Mouse (Mus musculus): ENCODE results near the gene Tmem229b. TPM values are rescaled to one million over a fixed set of nuclear protein-coding genes. Genes with fewer than 3 reads are reported as not detected.

Gene Tmem229b
- polyA plus RNA-seq (2015; fragmentation: Nextera tagmentation; extraction: Ambion mirVana): 6.7 and 9.5 TPM in 2 replicates

DNA sequence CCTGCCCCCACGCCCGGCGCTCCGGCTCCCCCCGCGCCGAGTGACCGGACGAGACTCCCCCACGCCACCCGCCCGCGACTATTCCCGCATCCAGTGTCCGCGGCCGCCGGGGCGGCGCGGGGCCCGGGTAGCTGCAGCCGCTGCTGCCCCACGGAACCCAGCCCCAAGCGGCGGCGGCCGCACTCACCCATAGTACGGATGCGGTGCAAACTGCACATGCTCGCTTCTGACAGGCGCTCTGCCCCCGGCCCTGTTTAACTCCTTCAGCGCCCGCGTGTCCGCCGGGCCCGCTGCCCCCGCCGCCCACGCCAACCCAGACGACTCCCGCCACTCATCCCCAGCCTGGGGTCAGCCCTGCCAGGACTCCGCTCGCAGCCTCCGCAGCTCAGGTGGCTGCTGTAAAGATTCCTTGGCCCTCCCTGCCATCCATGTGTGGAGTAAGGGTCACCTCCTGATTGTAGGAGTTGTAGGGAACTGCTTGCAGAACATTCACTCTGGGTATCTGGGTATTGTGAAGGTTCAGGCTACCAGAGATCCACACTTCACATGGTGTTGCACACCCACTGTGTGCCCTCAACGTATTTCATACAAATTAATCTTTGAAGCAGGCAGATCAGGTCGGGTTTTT lies at the start of gene Tmem229b:
Tmem229b (minus strand) TSS at position 502 of the 628 bp plus-strand sequence.
- WGBS: 2% methylated on average over 36 of the region's 49 CpGs
- ATAC-seq (ENCODE audit: low read depth): peak; percentile 85
- H3K27ac ChIP-seq (ENCODE audit: low read length): peak within 1 kb of the TSS; percentile 32; the same call in 1 of the 2 replicates

DNA sequence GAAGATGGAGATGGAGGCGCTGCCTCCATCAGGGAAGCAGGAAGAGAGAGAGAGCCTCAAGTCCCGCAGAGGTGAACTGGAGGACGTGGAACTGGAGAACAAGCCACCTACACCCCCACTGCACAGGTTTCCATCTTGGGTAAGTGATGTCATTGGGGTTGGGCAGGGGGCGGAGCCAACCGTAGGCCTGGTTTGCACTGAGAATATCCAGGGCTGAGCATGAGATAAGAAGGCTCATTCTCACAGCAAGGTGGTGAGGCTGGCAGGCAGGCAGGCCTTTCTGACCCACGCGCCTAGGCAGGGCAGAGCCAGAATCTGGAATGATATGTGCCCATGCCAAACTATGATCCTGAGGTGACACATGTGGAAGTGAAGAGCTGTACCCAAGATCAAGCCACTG lies 47.8 kb upstream of the Tmem229b start:
- Histone ChIP-seq H3K36me3 (ENCODE audit: control insufficient read depth, insufficient read depth, low read length) (peaks cover 7% of the 10 kb centered on the region; the same call in 1 of the 2 replicates), H3K4me3 (ENCODE audit: low read length) (no peak overlapping the region), H3K9ac (ENCODE audit: low read length) (no peak overlapping the region), H3K27ac (ENCODE audit: low read length) (no peak overlapping the region), H3K9me3 (ENCODE audit: control insufficient read depth, low read length) (no peaks in the 10 kb centered on the region), H3K27me3 (ENCODE audit: control insufficient read depth, insufficient read depth, low read depth, low read length) (no peaks in the 10 kb centered on the region), H3K4me1 (replicated peaks; ENCODE audit: control insufficient read depth, insufficient read depth, low read length) (no peaks in the 10 kb centered on the region), H3K4me2 (ENCODE audit: low read depth, low read length) (no peak overlapping the region)
- ATAC-seq (ENCODE audit: low read depth): 0 out of 2 replicates have a peak, but pooled peaks have one; percentile 23
- 82% methylated on average over 7 of the region's 7 CpGs for WGBS

More for the DNA sequence above, at the start of gene Tmem229b:
- H3K4me2 ChIP-seq (ENCODE audit: low read depth, low read length): peak within 1 kb of the TSS; percentile 87
- peaks cover 4% of the 10 kb centered on the region for H3K4me1 ChIP-seq (replicated peaks; ENCODE audit: control insufficient read depth, insufficient read depth, low read length)
- no peaks in the 10 kb centered on the region; the same call in 1 of the 2 replicates for H3K27me3 ChIP-seq (ENCODE audit: control insufficient read depth, insufficient read depth, low read depth, low read length)
- H3K4me3 ChIP-seq (ENCODE audit: low read length): peak within 1 kb of the TSS; percentile 90
- H3K9me3 ChIP-seq (ENCODE audit: control insufficient read depth, low read length): no peaks in the 10 kb centered on the region
- no peaks in the 10 kb centered on the region for H3K36me3 ChIP-seq (ENCODE audit: control insufficient read depth, insufficient read depth, low read length)
- H3K9ac ChIP-seq (ENCODE audit: low read length): peak within 1 kb of the TSS; percentile 81

DNA sequence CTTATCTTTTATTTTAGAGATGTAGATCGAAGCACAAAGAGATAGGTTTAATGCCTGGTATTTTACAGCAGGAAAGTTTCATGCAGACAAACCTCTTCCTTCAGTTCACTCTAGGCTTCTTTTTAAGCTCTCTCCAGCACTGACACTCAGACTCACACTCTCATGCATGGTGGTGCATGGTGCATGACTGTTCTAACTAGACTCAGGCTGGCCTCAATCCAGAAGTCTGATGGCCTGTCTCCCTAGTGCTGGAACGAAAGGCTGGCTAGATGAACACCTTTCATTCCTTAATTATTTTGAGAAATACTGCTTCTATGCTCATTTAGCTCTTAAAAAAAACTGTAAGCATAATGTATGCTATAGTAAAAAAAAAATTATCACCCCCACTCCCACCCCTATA lies 44.6 kb upstream of the Tmem229b start:
- Histone ChIP-seq H3K36me3 (ENCODE audit: control insufficient read depth, insufficient read depth, low read length) (peaks cover 7% of the 10 kb centered on the region; the same call in 1 of the 2 replicates), H3K4me2 (ENCODE audit: low read depth, low read length) (no peak overlapping the region), H3K27ac (ENCODE audit: low read length) (no peak overlapping the region), H3K9ac (ENCODE audit: low read length) (no peak overlapping the region), H3K9me3 (ENCODE audit: control insufficient read depth, low read length) (no peaks in the 10 kb centered on the region), H3K27me3 (ENCODE audit: control insufficient read depth, insufficient read depth, low read depth, low read length) (no peaks in the 10 kb centered on the region), H3K4me1 (replicated peaks; ENCODE audit: control insufficient read depth, insufficient read depth, low read length) (no peaks in the 10 kb centered on the region), H3K4me3 (ENCODE audit: low read length) (no peak overlapping the region)
- no peak for ATAC-seq (ENCODE audit: low read depth)
- whole genome bisulfite sequencing: 80% methylated on average over 2 of the region's 2 CpGs

DNA sequence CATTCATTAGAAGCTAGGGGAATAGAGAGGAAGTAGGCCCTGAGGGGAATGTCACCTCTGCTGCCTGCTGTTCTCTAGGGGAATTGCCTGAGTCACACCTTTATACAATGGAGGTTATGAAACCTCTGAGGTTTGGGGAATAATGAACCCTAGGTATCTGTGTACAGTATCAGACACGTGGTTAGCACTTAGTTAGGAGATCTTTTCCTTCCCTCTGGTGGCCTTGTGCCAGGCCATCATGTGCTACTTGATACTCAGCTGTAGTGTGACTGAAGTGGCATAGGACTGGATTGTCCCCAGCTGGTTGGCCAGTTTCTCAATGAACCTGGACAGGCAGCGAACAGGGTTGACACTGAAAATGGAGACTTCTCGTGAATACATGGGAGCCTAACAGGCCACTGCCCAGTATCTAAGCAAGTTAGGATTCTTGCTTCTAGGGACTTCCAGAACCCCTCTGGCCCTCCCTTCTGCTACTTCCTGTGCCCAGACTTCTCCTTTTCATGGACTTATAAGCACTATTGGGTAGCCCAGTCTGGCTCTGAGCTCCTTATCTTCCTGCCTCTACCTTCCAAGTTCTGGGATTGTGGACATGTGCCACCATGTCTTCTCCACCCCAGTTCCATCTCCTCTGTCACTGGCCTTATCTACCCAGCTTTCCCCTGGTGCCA lies 43.3 kb upstream of the Tmem229b start:
- H3K4me3 ChIP-seq (ENCODE audit: low read length): no peak overlapping the region
- H3K4me2 ChIP-seq (ENCODE audit: low read depth, low read length): no peak overlapping the region
- no peak overlapping the region for H3K27ac ChIP-seq (ENCODE audit: low read length)
- WGBS: 62% methylated on average over 3 of the region's 3 CpGs
- peaks cover 7% of the 10 kb centered on the region; the same call in 1 of the 2 replicates for H3K36me3 ChIP-seq (ENCODE audit: control insufficient read depth, insufficient read depth, low read length)
- H3K9ac ChIP-seq (ENCODE audit: low read length): no peak overlapping the region
- H3K27me3 ChIP-seq (ENCODE audit: control insufficient read depth, insufficient read depth, low read depth, low read length): no peaks in the 10 kb centered on the region
- peak; percentile 82 for ATAC-seq (ENCODE audit: low read depth)
- H3K9me3 ChIP-seq (ENCODE audit: control insufficient read depth, low read length): no peaks in the 10 kb centered on the region
- no peaks in the 10 kb centered on the region for H3K4me1 ChIP-seq (replicated peaks; ENCODE audit: control insufficient read depth, insufficient read depth, low read length)

DNA sequence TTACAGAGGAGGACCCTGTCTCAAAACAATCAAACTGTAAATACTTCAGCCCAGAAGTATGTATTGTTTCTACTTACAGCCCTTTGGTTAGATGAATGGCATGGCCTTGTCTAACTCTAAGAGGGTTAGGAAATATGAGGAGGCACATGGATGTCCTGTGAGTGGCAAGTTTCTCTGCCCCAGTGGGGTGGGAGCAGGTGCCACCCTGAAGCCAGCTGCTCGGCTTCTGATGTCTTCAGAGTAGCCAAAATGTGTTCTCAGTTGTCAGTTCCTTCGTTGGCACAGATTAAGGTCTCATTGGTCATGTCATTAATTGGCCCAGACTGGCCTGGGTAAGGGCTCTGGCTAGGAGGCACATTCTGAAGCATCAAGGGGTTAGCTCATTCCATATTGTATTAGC lies 42.4 kb upstream of the Tmem229b start:
- 67% methylated on average over 2 of the region's 2 CpGs for WGBS

DNA sequence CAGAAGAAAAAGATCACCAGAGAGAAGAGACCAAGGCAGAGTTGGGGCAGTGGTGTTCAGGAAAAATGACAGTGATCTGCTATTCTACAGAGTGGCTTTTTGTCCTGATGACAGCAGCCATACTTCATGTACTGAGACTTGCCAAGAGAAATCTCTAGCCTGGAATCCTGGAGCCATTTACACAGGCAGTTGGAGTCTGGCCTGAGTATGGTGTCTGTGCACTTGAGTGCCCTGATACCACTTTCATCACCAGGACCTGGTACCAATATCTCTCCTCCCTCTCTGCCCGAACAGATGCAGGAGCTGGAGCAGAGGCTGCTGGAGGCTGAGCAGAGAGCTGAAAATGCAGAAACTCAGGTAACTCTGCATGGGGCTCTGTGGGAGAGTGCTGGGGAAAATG lies 41.5 kb upstream of the Tmem229b start:
- no peak for ATAC-seq (ENCODE audit: low read depth)
- no peaks in the 10 kb centered on the region; the same call in 1 of the 2 replicates for H3K36me3 ChIP-seq (ENCODE audit: control insufficient read depth, insufficient read depth, low read length)
- H3K9me3 ChIP-seq (ENCODE audit: control insufficient read depth, low read length): no peaks in the 10 kb centered on the region
- no peak overlapping the region for H3K4me2 ChIP-seq (ENCODE audit: low read depth, low read length)
- no peaks in the 10 kb centered on the region for H3K4me1 ChIP-seq (replicated peaks; ENCODE audit: control insufficient read depth, insufficient read depth, low read length)
- no peaks in the 10 kb centered on the region for H3K27me3 ChIP-seq (ENCODE audit: control insufficient read depth, insufficient read depth, low read depth, low read length)
- WGBS: 100% methylated on average over 1 of the region's 1 CpGs
- H3K27ac ChIP-seq (ENCODE audit: low read length): no peak overlapping the region
- no peak overlapping the region for H3K9ac ChIP-seq (ENCODE audit: low read length)
- H3K4me3 ChIP-seq (ENCODE audit: low read length): no peak overlapping the region

More for the DNA sequence above, 42.4 kb upstream of the Tmem229b start:
- Histone ChIP-seq H3K4me2 (ENCODE audit: low read depth, low read length) (no peak overlapping the region), H3K27me3 (ENCODE audit: control insufficient read depth, insufficient read depth, low read depth, low read length) (no peaks in the 10 kb centered on the region), H3K27ac (ENCODE audit: low read length) (no peak overlapping the region), H3K9me3 (ENCODE audit: control insufficient read depth, low read length) (no peaks in the 10 kb centered on the region), H3K4me3 (ENCODE audit: low read length) (no peak overlapping the region), H3K36me3 (ENCODE audit: control insufficient read depth, insufficient read depth, low read length) (peaks cover 3% of the 10 kb centered on the region; the same call in 1 of the 2 replicates), H3K4me1 (replicated peaks; ENCODE audit: control insufficient read depth, insufficient read depth, low read length) (no peaks in the 10 kb centered on the region), H3K9ac (ENCODE audit: low read length) (no peak overlapping the region)
- no peak for ATAC-seq (ENCODE audit: low read depth)

DNA sequence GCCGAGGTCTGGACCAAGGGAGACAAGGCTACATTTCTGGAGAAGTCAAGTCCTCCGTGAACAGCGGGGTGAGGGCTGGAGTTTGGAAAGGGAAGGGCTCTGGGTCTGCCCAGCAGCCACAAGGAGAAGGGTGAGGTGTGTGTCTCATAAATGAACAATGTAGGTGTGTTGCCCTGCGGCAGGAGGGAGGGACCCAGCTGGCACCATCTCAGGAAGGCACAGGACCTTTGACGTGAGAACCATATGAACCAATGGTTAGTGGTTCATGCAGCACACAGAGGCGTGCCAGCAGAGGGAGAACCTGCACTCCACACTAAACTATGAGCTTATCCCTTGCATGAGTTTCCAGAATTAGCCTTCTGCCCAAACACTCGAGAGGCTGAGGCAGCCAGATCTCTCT lies 39.8 kb upstream of the Tmem229b start:
- no peaks in the 10 kb centered on the region for H3K27me3 ChIP-seq (ENCODE audit: control insufficient read depth, insufficient read depth, low read depth, low read length)
- no peaks in the 10 kb centered on the region for H3K9me3 ChIP-seq (ENCODE audit: control insufficient read depth, low read length)
- H3K4me2 ChIP-seq (ENCODE audit: low read depth, low read length): no peak overlapping the region
- 87% methylated on average over 7 of the region's 7 CpGs for WGBS
- peaks cover 2% of the 10 kb centered on the region for H3K36me3 ChIP-seq (ENCODE audit: control insufficient read depth, insufficient read depth, low read length)
- ATAC-seq (ENCODE audit: low read depth): no peak
- H3K27ac ChIP-seq (ENCODE audit: low read length): no peak overlapping the region
- no peak overlapping the region for H3K9ac ChIP-seq (ENCODE audit: low read length)
- no peak overlapping the region for H3K4me3 ChIP-seq (ENCODE audit: low read length)
- H3K4me1 ChIP-seq (replicated peaks; ENCODE audit: control insufficient read depth, insufficient read depth, low read length): no peaks in the 10 kb centered on the region

DNA sequence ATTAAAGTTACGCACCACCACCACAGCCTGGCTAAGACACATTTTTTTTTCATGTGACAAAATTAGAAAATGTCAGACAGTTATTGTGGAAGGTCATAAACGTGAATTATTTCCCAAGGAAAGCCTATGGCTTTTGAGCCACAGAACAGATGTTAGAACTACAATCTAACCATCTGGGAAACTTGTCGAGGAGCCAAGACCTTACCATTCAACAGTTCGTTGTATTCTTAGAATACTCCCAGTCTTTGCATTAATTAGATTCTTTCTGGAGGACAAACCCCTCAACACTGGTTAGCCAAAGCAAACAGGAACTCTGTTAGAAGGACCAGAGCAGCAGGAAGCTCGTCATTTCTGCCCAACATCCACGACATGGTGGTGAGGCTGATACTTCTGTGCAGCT lies 38.7 kb upstream of the Tmem229b start:
- H3K36me3 ChIP-seq (ENCODE audit: control insufficient read depth, insufficient read depth, low read length): peaks cover 2% of the 10 kb centered on the region
- H3K4me1 ChIP-seq (replicated peaks; ENCODE audit: control insufficient read depth, insufficient read depth, low read length): no peaks in the 10 kb centered on the region
- H3K4me2 ChIP-seq (ENCODE audit: low read depth, low read length): no peak overlapping the region
- WGBS: 66% methylated on average over 6 of the region's 6 CpGs
- no peaks in the 10 kb centered on the region for H3K27me3 ChIP-seq (ENCODE audit: control insufficient read depth, insufficient read depth, low read depth, low read length)
- H3K9ac ChIP-seq (ENCODE audit: low read length): no peak overlapping the region
- H3K9me3 ChIP-seq (ENCODE audit: control insufficient read depth, low read length): no peaks in the 10 kb centered on the region
- ATAC-seq (ENCODE audit: low read depth): no peak
- no peak overlapping the region for H3K27ac ChIP-seq (ENCODE audit: low read length)
- H3K4me3 ChIP-seq (ENCODE audit: low read length): no peak overlapping the region

DNA sequence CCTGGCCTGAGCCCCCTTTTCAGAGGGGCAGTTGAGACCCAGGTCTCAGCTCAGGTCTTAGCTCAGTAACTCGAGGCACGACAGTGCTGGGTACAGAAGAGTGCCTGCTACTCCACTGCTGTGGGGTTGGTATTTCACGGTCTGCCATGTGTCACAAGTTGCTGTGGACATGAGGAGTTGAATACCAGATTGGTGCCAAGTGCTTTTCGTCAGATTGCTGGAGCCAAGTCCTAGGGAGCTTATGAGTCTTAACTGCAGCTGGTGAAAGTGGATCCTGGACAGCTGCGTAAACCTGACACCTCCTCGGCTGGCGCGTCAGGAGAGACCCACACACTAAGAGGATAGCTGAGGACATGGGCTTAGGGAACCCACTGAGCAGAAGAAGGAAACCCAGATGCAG lies 37.2 kb upstream of the Tmem229b start:
- H3K9me3 ChIP-seq (ENCODE audit: control insufficient read depth, low read length): no peaks in the 10 kb centered on the region
- no peak overlapping the region for H3K4me2 ChIP-seq (ENCODE audit: low read depth, low read length)
- ATAC-seq (ENCODE audit: low read depth): peak; percentile 62; the same call in 1 of the 2 replicates
- H3K27me3 ChIP-seq (ENCODE audit: control insufficient read depth, insufficient read depth, low read depth, low read length): no peaks in the 10 kb centered on the region
- 64% methylated on average over 8 of the region's 8 CpGs for WGBS
- H3K27ac ChIP-seq (ENCODE audit: low read length): no peak overlapping the region
- peaks cover 2% of the 10 kb centered on the region for H3K36me3 ChIP-seq (ENCODE audit: control insufficient read depth, insufficient read depth, low read length)
- no peaks in the 10 kb centered on the region for H3K4me1 ChIP-seq (replicated peaks; ENCODE audit: control insufficient read depth, insufficient read depth, low read length)
- no peak overlapping the region for H3K4me3 ChIP-seq (ENCODE audit: low read length)
- no peak overlapping the region for H3K9ac ChIP-seq (ENCODE audit: low read length)

Data from lung, embryonic 16.5 days (tissue).